Mouse (Mus musculus) activated CD4-positive, CD25-positive, alpha-beta regulatory T cell, adult 4 months (primary cell): ENCODE results near the gene Mkln1. TPM values are rescaled to one million over a fixed set of nuclear protein-coding genes. Genes with fewer than 3 reads are reported as not detected.

Experiments used
- ATAC-seq: one replicate; pipeline ENCODE4 v1.8.0; 2017
- polyA plus RNA-seq, 2 experiments: library from polyadenylated mRNA; unstranded; fragments of 100-300 nt; shearing (Covaris generic); gene quantifications; one replicate each; pipeline ENCODE4 v1.2.1; 2017

Mkln1 gene
- polyA plus RNA-seq, result 100 to 1,000 TPM; 325 to 326 TPM

DNA sequence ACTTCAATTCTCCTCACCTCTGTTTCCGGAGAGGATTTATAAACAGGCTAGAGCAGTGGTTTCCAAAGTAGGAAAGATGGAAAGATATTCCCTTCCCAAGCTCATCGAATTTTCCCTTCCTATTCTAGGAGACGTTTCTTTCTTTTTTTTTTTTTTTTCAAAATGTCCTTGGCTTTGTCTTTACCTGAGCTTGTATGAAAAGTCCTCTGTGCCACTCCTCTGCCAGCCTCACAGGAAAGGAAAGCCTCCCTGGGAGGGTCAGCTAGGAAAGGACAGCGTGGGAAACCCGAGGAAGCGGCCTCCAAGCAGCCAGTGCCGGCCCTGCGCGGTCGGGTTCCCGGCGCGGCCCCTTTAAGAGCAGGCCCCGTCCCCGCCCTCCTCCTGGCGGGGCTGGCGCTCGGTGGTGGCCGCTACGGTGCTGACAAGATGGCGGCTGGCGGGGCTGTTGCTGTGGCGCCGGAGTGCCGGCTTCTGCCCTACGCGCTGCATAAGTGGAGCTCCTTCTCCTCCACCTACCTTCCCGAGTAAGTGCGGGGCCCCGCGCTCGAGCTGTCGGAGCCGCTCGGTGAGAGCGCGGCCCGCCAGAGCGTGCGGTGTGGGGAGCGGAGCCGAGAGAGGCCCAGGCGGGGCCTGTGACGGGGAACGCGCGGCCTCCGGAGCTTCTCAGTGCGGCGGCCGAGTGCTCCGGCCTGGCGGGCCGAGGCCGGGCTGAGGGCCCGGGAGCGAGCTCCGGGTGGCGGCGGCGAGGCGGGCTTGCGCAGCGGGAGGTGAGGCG is at the start of gene Mkln1:
Mkln1 (plus strand) TSS at position 305 of the 775 bp plus-strand sequence.
- peak; percentile 90 for ATAC-seq

DNA sequence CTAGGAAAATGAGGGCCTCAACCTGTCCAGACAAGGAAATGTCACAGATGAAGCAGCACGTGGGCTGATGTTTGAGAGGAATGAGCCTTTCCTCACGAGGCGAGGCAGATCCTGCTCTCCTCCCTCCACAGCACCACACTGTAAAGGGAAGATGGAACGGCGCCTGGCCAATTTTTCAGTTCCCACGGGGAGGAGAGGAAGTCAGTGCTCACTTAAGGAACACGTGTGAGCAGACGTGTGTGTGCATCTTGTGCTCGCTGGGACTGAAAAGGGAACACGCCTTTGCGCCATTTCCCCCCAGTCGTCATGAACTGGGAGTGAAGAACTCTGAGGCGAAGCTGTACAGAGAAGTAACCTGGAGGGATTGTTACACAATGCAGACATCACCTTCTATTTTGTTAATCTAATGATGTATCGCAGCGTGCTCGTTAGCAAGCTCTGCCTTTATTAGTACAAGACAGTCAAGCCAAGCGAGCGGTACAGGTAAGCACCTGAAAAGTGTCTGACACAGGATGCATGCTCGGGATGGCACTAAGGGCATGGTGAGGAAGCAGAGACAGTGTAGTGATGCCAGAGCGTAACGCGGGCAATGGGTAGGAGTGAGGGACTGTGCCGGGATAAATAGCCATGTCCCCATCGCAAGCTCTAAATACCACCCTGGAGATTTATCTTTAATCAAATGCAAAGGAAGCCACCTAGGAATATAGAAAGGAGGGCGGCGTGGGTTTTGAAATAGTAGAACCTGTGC is 41.9 kb upstream of the Mkln1 start:
- no peak for ATAC-seq

DNA sequence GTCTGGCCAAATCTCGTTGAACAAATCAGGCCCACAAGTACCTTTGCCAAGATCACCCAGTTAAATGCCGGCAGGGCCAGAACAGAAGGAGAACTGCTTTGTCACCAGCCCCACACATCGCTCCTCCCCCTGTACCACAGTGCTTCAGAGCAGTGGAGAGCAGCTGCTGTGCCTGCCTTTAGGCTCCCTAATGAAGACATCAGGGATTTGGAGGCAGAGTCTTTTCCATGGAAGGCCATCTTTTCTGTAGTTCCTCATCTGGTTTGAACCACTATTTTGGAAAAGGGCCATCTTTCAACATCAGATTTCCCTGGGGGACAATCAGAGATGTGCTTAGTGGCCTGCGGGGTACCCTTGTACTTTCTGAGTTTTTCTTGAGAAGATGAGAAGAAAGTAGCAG is 41.2 kb upstream of the Mkln1 start:
- ATAC-seq, result no peak

DNA sequence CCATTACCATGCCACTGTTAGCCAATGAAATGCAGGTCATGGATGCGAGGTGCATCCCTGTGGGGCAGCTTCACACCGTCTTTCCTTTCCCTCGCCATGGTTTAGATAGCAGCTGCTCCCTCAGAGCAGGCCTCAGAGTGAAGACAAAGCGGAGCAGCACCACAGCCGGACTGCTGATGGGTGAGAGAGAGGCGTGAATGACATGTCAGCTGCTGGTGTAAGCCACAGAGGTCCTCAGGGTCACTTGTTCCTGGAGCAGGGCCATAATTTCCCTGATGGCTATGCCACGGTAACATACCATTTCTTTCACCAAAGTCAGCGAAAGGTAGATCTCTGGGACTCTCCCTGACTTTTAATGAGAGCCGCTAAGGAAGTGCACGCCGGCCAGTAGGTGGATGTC is 35.9 kb upstream of the Mkln1 start:
- ATAC-seq, result no peak

DNA sequence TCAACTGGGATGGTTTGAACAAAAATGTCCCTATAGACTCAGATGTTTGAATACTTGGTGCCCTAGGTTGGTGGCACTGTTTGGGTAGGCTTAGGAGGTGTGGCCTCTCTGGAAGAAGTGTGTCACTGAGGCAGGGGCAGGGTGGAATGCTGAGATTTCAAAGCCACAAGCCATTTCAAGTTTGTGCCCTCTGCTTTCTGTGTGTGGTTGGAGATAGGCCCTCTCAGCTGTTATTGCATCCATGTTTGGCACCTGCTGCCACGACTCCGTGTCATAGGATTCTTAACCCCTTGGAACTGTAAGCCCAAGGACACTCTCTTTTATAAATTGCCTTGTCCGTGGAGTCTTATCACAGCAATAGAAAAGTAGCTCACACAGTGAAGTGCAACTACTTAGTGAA is 34.1 kb upstream of the Mkln1 start:
- no peak for ATAC-seq

DNA sequence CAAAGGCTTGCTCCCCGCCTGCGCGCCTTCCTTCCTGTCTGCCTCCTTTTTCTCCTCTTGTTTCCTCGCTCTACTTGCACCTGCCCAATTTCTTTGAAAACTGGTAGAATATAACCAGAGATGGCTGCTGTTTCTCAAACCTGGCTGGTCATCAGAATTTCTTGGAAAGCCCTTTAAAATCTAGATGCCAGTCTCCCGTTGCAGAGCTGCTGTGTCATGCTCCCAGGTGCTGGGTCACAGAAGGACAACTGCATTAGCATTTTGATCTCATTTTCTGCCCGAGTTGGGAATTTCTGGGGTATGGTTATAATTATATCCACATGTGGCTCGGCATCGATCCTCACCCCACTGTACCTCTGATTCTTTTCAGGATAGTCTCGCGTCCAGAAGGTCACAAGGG is 30.6 kb upstream of the Mkln1 start:
- no peak for ATAC-seq

DNA sequence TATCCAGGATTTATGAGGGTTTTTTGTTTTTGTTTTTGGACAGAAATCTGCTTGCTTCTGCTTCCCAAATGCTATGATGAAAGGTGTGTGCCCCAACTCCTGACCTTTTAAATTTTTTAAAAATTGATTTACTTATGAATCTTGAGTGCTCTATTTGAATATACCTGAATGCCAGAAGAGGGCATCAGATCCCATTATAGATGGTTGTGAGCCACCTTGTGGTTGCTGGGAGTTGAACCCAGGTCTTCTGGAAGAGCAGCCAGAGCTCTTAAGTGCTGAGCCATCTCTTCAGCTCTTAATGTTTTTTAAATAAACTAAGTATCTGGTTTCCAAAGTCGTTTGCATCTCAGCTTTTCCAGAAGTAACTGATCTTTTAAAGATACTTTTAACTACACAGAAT is 30.0 kb upstream of the Mkln1 start:
- no peak for ATAC-seq

DNA sequence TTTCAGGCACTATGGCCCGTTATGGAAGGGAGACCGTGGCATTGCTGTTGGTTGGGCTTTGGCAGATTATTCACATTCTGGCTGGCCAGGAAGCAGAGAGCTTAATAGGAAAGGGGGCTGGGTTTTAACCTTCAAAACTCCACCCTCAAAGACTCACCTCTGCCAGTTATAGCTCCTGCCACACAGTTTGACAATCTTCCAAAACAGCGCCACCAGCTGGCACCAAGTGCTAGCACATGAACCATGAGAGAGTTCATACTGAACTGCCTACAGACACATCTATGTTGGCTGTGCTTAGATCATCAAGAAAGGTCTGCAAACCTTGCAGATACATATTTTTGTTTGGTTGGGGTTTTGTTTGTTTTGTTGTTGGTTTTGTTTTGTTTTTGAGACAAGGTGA is 28.7 kb upstream of the Mkln1 start:
- ATAC-seq, result no peak

DNA sequence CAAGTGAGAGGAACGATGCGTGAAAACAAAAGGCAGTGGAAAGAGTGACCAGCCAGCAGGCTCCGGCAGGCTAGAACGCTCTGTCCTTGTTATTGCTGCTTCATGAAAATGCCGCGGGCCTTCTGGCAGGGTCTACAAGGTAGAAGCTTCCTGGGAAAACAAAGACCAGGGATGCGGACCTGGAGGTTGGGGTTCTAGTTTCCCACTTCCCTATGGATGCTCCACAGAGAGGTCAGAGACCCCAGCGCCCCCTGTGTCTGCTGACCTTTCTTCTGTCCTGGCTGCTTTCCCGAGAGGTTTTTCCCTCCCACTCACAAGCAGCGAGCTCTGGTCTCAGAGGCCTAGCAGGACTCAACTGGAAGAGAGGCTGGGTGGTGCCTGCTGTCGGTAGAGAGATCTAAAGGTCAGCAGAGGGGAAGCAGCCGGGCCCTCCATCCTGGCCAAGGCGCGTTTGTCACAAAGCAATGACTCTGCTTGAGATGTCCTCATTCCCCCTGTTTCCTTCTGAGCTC is 27.9 kb upstream of the Mkln1 start:
- no peak for ATAC-seq

DNA sequence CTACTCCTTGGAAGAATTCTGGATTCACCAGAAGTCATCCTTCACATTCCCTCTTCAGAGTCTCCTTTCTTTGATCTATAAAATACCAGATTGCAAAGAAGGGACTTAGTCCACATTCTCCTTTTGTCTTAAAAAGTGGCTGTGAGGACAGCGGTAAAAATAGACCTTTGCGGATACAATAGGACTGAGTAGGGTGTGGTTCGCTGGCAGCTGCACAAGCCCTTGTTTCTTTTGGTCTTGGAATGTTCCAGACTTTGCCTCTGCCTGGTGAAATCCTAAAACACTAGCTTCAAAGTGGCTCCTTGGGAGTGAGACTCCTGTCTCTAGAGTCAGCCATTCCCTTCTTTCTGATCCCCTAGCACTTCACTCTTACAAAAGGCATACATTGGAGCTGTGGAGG is 27.4 kb upstream of the Mkln1 start:
- ATAC-seq, result no peak

DNA sequence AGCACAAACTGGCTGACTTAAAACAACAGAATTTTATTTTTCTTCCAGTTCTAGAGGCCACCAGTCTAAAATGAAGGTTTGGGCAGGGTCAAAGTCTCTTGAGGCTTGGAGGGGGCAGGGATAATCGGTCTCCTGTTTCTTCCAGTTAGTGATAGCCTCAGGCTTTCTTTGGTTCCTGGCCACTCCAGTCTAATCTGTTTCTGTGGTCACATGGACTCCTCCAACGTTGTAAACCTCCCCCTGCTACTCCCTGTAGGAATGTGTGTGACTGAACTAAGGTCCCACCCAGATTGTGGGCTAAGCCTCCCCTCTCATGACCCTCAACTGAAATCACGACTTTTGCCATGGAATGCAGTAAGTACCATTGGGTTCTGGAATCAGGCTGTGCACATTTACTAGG is 25.9 kb upstream of the Mkln1 start:
- ATAC-seq, result no peak

DNA sequence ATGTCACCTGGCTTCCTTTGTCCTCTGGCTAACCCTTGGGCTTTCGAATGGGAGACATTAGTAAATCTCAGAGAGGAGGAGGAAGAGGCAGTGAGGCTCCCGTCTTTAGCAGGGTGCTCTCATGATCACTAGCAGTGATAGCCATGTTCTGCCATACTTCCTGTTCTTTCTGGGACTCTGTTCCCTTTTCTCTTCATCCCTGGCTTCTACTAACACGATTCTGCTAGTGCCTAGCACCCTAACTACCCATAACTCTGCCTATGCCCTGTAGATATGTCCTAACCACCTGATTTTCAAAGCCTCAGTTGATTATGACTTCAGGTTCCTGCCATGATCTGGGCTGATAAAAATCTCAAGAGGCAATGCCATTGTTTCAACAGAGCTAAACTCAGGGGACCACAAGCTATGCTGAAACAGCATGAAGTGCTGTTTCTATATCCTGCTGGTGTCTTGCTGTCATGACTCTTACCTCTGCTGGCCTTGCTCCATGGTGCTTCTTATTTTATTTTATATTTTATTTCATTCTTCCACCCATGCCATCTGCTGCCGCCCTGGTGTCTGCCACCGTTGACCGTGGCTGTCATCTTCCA is 25.4 kb upstream of the Mkln1 start:
- no peak for ATAC-seq

DNA sequence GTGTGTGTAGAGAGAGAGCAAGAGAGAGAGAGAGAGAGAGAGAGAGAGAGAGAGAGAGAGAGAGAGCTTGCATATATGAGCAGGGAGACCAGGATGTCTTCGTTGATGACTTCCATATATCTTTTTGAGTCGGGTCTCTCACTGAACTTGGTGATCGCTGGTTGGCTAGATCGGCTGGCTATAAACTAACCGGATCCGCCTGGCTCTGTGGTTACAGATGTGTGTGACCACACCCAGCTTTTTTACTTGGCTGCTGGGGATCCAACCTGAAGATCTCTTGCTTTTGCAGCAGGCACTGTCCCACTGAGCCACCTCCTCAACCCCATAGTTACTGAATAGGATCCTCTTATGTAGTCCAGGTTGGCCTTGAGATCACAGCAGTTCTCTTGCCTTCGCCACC is 15.5 kb upstream of the Mkln1 start:
- ATAC-seq, result no peak

DNA sequence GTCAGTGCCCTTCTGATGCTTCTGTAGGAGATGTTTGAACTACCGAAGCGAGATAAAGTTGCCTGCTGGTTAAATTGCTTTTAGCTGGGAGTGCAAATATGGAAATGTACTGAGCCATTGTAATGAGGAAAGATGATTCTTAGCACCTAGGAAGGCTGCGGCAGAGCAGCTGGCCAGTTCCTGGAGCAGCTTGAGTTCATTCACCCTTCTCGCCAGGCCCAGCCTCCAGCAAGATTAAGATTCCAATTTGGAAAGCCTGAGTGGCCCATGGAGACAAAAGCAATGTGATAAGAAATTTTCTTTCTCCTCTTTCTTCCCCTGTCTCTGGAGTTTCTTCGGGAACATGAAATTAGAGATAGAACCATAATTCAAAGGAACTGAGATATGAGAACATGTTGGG is 13.7 kb upstream of the Mkln1 start:
- no peak for ATAC-seq

DNA sequence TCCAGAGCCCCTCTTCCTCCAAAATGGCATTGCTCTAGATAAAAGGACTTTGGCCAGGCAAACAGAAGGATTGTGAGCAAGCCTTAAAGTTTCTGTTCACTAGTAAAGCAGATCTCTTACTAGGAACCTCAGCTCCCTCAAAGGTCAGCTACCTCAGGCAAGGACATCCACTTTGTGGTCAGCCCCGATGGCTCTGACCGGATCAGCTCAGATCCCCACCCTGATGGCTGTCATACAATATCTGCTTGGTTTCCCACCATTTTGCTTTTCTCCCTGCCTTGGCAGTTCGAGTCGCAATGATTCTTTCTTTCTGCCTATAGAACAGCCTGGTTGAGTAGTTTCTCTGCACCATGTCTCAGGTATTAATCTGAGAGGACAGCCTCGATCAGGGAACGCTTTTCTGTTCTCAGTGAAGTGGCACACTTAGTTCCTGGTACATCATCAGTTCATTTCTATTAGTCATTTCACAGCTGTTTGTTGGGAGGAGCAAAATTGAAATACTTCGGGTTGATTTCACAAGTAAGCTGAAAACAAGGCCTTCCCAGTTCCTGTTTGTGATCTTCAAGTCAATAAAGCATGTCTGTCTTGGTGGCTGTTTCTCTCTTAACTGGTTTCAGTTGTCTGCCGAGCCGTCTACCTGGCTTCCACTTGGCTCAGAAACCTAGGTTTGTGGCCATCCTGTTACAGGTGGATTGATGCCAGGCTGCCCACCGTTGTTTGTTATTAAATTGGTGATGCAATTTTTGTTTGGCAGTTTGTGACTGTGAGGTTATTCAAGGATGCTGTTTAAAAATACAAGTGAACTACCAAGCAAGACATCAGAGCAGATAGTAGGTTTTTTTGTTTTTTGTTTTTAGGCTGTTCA is 13.0 kb upstream of the Mkln1 start:
- no peak for ATAC-seq

DNA sequence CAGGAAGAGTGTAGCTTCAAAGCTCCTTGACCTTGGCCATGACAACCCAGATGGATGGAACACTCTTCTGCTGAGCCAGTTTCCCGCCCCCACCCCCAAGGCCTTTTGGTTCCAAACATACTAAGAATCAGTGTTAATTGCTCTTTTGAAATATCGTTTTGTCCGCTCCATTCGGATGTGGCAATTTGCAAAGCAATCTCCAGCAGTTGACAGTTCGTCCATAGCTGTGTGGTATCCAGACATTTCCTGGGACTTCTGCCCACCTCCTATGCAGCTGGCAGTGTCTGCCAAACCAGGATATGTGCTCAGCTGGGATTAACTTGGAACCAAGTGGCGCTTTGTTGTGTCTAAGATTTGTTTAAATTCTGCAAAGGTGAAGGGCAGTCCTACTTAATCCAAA is 8.8 kb upstream of the Mkln1 start:
- no peak for ATAC-seq

DNA sequence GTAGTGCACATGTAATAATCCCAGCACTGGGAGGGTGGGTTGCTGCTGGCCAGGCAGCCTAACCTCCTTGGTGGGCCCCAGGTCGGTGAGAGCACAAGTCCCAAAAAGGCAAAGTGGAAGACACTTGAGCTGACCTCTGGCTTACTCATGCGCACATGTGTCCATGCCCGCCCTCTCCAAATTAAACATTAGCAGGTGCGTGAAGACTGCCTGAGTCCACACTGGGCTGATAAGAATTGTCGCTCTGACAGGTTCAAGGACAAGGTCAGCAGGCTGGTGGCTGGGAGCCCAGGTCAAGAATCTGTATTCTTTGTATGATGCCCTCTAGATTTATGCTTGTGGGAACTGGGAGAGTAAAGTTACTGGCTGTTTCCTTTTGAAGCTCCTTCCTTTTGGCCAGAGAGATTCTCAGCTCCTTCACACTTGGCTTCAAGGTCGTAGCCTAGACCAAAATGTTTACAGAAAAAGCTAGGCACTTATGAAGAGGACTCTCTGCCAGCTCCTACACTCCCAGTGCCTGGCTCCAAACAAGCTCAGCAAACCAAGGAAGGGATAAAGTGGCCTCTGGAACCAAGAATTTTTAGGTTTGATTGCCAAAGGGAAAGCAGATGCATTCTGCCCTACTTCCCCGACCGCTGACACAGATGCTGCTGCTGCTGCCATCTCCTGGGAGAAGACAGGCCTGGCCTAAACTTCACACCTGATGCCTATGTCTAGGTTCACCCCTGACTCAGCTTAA is 8.1 kb upstream of the Mkln1 start:
- ATAC-seq, result no peak

DNA sequence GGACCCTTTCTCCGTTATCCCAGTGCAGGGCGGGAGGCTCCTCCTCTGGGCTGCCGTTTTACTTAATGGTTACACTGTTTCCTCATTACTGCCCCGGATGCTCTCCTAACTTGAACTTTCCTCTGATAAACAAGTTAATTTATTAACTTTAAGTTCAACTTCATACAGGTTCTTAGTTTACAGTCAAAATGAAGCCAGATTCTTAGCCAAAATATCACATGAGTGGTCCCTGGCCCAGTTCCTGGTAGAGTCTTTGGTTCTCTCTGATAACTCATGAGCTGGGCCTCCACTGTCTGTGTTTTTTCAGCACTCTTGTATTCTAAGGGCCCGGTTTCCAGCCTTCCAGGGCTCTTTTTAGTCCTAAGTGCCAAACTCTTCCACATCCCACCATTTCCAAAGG is 5.7 kb upstream of the Mkln1 start:
- no peak for ATAC-seq

DNA sequence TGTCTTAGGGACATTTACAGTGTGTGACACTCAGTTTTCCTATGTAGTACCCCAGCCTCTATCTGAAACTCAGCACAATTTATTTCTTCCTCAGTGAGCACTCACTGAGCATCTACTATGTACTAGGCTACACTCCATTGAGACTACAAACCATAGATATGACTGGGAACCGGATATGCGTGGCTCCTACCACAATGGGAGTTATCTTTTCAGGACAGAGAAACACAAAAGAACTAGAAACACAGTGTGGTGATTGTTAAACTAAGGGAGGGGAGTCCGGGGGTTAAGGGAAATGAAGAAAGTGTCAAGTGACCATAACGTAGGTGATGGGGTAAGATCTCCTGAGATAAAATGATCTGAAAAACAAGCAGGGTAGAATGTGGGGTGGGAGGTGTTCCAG is 2.4 kb upstream of the Mkln1 start:
- ATAC-seq, result no peak

DNA sequence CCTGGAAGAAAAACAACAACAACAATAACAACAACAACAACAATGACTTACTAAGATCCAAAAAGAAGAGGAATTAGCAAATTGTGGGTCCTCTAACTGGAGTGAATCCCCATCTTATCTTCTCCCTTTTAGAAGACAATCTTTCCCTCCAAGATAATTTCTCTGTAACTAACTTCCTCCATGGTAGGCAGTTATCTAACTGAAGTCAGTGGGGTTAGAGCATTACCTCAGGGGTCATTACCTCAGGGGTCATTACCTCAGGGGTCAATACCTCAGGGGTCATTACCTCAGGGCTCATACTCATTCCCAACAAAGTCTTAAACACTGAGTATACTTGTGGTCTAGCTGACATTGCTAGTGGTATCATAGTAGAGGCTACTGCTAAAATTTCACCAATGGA is 1.2 kb upstream of the Mkln1 start:
- no peak for ATAC-seq

DNA sequence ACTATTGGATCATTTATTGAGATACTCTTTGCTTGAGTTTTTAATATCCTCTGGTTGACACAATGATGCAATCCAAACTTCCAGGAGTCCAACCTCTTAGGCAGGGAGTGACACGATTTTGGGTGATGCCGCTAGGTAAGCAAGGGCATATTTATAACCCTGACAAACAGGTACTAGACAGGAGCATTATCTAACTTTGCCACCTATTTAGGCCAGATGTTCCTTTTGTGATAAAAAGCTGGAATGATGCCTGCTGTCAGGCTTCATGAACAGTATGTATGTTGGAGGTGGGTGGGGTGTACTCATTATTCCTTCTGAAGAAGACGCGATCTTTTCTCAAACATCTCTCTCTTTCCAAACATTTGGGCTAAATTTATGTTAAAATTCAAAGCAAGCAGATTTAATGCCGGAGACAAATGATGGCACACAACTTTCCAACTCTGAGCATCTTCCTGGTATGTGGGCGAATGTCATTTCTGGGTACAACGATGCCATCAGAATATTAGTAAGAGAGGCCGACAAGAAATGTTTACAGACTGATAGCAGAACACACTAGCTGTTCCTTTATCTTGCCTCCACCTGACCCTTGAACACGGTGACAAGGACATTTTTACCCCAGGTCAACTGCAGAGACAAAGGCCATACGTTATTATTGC is 632 bp upstream of the Mkln1 start:
- ATAC-seq, result no peak

DNA sequence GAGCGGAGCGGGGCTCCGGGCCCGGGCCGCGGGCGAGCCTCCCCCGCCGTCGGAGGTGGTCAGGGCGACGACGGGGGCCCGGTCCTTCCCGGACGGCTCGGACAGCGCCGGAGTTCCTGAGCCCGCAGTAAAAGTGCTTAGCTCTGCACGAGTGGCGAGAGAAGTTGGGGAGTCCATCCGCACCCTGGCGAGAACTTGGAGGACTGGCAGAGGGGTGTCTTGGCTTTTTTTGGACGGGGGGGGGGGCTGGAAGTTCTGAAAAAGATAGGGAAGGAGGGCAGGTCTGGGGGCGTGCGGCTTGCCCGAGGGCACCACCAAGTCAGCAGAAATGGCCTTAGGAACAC is 643 bp downstream of the Mkln1 start:
- no peak for ATAC-seq
